Mouse (Mus musculus): ENCODE data around the gene Rab17. TPM values are rescaled to one million over a fixed set of nuclear protein-coding genes. Genes with fewer than 3 reads are reported as not detected.
A peak's percentile ranks its signal among the peaks of the same experiment; 100 is the strongest.

The Rab17 gene
- polyA plus RNA-seq, 1 experiment from 2014 or later = not detected

DNA sequence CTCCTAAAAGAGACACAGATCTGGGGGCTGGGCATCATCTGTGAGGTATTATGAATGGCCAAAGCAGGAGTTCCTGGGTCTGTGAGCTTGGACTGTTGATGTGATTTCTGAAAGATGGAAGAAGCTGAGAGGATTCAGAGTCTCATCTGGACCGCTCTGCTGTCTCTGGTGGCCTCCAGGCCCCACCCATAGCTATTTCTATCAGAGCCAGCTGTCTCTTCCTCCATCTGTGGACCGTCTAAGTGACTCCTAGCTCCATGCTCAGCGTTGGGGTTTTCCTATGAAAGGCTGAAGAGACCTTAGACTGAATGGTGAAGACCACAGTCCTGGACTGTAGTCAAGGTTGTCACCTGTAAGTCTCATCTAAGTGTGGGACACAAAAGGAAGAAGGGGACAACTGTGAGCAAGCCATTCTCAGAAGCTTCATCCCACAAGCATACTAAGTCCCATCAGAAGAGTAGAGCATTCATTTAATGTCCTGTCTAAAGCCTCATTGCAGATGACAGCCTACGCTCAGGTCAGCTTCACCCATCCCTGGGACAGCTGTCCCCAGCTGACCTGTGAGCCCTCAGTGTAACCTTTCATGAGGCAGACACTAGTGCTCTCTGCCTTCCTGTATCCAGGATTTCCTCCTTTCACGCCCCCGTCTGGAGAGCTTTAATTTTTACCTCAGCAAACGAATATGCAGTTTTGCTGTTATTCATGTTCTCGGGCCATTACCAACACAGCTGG is 34.2 kb upstream of the Rab17 start:
- Histone ChIP-seq H3K36me3 (no peaks in the 10 kb centered on the region), H3K4me3 (no peak overlapping the region), H3K9ac (no peak overlapping the region), H3K4me2 (replicated peaks) (no peak overlapping the region), H3K27me3 (replicated peaks) (no peaks in the 10 kb centered on the region), H3K9me3 (no peaks in the 10 kb centered on the region), H3K4me1 (peaks cover 17% of the 10 kb centered on the region), H3K27ac (no peak overlapping the region)
- whole genome bisulfite sequencing = 86% methylated on average over 8 of the region's 8 CpGs
- ATAC-seq (ENCODE audit: low FRiP score, low read depth) = no peak

DNA sequence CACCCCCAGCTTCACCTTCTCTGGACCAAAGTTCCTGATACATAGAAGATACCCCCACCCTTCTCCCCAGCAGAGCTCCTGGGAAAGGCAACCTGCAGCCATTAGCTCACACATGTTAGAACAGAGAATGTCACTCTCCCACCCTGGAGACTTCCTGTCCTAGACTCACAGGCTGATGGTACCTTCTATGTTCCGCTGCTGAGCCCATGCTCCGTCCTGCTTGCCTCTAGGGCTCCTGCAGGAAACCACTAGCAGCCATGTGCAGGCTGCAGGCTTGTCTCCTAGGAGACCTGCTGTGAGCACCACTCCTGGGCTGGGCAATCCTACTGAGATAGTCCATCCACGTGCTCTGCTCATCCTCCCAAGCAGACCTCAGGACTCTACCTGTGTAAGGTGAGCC is 33.2 kb upstream of the Rab17 start:
- peaks cover 22% of the 10 kb centered on the region for H3K4me1 ChIP-seq
- H3K4me2 ChIP-seq (replicated peaks) = no peak overlapping the region
- H3K36me3 ChIP-seq = no peaks in the 10 kb centered on the region
- no peak overlapping the region for H3K27ac ChIP-seq
- no peak for ATAC-seq (ENCODE audit: low FRiP score, low read depth)
- WGBS = 79% methylated on average over 3 of the region's 3 CpGs
- H3K9me3 ChIP-seq = no peaks in the 10 kb centered on the region
- no peaks in the 10 kb centered on the region for H3K27me3 ChIP-seq (replicated peaks)
- no peak overlapping the region for H3K4me3 ChIP-seq
- H3K9ac ChIP-seq = no peak overlapping the region

DNA sequence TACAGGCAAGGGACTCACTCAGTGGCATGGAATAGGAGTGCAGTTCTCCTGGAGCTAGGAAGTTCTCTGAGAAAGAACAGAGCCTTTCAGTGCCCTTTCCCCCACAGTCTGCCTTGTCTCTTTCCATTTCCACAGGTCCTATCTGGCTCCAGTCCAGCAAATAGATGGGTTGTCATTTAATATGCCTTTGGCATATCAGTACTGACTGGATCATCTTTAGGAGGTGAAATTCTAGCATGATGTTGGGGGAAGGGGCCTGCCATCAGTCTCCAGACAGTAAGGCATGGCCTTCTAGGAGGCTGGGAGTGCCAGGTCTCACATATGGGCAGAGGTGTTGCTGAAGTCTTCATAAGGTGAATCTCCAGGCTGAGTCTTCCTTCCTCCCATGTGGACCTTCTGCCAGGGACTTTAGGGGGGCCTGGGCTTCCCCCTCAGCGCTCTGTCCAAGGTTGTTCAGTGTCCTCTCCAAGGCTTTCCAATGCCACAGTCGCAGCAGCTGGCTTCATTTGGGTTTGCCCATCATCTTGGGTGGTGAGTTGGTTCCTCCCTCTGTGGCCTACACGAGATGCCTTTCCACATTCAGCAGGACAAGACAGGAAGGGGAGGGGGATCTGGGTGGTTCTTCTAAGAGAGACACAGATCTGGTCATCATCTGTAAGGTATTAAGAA is 32.5 kb upstream of the Rab17 start:
- no peak for ATAC-seq (ENCODE audit: low FRiP score, low read depth)
- Histone ChIP-seq H3K36me3 (no peaks in the 10 kb centered on the region), H3K4me3 (no peak overlapping the region), H3K4me1 (peaks cover 22% of the 10 kb centered on the region), H3K9ac (no peak overlapping the region), H3K9me3 (no peaks in the 10 kb centered on the region), H3K27ac (no peak overlapping the region), H3K27me3 (replicated peaks) (no peaks in the 10 kb centered on the region), H3K4me2 (replicated peaks) (no peak overlapping the region)
- 87% methylated on average over 3 of the region's 3 CpGs for WGBS

DNA sequence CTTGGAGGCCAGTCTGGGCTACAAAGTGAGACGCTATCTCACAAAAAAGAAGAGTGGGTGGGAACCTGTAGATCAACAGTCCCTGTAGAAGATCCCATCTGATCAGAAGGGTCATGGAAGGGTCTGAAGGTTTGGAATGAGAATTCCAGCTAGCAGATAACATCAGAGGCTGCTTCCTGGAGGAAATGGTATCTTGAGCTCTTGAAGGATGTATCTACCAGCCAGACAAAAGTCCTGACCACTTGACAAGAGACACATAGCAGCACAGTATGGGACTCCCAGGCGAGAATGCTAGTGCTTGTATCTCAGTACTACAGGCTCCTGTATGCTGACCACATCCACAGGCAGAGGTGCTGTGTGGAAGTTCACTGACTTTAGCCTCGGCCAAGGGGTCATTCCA is 31.6 kb upstream of the Rab17 start:
- ATAC-seq (ENCODE audit: low FRiP score, low read depth) = no peak
- Histone ChIP-seq H3K36me3 (no peaks in the 10 kb centered on the region), H3K27me3 (replicated peaks) (no peaks in the 10 kb centered on the region), H3K4me3 (no peak overlapping the region), H3K9ac (no peak overlapping the region), H3K27ac (no peak overlapping the region), H3K9me3 (no peaks in the 10 kb centered on the region), H3K4me2 (replicated peaks) (no peak overlapping the region), H3K4me1 (peaks cover 22% of the 10 kb centered on the region)
- 83% methylated on average over 3 of the region's 3 CpGs for WGBS

DNA sequence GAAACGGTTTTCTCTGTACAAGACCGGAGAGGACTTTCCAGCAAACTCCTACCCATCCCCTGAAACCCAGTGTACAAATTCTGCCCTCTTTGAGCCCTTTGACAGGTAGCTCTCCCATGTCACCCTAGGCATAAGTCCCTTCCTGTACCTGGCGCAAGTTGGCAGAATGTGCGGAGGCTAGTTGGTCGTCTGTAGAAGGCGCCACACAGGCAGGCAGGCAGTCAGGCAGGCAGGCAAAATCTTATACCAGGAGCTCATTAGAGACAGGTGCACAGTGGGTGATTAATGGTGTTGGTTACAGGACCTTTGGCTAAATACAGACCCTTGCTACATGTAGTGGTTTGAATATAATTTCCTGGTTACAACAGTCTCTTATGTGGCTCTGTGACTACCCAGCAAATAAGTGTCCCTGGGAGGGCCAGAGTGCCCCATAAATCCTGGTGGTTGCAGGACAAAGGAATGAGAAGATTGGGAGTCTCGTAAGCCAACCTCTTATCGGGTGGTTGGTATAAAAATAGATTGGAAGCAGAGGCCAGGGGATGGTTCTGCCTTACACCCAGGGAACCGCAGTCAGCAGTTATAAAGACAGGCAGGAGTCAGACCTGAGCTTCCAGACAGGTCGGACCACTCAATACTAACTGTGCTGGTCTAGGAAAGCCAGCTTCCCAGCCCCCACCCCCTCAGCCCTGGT is 30.6 kb upstream of the Rab17 start:
- WGBS = 68% methylated on average over 10 of the region's 10 CpGs
- H3K36me3 ChIP-seq = no peaks in the 10 kb centered on the region
- peaks cover 22% of the 10 kb centered on the region for H3K4me1 ChIP-seq
- H3K4me3 ChIP-seq = 0 out of 2 replicates have a peak overlapping the region, but pooled peaks have one; percentile 7
- H3K9ac ChIP-seq = no peak overlapping the region
- H3K27ac ChIP-seq = no peak overlapping the region
- peak overlapping the region; percentile 96 for H3K4me2 ChIP-seq (replicated peaks)
- no peak for ATAC-seq (ENCODE audit: low FRiP score, low read depth)
- no peaks in the 10 kb centered on the region for H3K27me3 ChIP-seq (replicated peaks)
- no peaks in the 10 kb centered on the region for H3K9me3 ChIP-seq

DNA sequence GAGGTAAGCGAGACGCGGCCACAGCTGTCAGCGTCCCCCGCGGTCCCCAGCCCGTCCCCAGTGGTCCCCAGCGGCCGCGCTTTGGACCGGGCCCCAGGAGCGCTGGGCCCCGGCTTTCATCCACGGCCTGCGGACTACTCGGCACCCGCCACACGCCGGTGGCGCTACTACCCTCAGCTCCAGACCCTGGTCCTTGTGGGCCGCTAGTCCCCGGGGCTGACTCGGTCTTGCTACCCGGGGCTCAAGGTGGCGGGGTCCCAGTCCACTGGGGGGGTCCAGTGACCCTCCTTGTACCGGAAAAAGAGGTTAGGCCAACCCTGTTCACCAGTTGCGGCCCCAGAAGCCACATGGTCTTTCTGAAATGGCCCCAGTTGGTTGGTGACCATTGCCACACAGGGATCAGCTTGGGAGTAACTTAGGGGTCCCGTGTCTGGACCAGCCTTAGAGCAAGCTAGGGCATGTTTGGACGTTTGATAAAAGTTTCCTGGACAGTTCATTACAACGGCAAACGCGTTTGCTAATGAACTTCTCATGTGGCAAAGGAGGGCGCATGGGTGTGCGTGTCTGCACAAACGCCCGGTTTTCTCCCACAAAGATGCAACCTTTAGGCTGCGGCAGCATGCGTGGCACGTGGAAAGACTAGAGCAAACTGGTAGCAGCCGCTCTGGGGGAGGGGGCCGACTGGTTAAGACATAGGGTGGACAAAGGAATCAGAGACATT is 29.6 kb upstream of the Rab17 start:
- Histone ChIP-seq H3K27me3 (replicated peaks) (no peaks in the 10 kb centered on the region), H3K4me3 (peak overlapping the region; percentile 70), H3K4me1 (peaks cover 22% of the 10 kb centered on the region), H3K9ac (peak overlapping the region; percentile 83), H3K36me3 (no peaks in the 10 kb centered on the region), H3K4me2 (replicated peaks) (peak overlapping the region; percentile 96), H3K27ac (no peak overlapping the region), H3K9me3 (no peaks in the 10 kb centered on the region)
- peak; percentile 65 for ATAC-seq (ENCODE audit: low FRiP score, low read depth)
- 3% methylated on average over 41 of the region's 41 CpGs for WGBS

DNA sequence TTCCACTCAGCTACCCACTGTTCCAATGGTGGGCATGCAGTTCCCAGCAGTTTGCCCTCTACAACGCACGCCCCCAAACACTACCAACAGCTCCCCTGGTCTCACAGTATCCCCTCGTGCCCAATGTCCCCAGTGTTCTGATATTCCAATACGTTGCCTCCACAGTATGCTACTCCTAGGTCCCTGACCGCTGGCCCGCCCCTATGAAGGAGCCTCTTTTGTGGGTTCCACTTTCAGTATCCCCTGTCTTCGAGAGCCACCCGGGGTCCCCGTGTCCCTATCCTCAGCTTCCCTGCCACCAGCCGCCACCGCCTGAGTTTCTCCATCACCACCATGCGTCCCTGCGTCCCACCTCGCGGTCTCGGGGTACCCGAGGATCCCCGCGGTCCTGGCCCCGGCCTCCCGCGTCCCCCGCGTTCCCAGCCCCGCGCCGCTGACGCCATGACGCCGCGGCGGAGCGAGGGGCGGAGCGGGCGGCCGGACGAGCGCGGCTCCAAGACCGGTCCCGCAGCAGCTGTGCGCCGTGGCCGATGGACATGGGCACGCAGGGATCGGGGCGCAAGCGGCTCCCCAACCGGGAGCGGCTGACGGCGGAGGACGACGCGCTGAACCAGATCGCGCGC is 28.9 kb upstream of the Rab17 start, which contains the start of gene Lrrfip1:
TSS of gene Lrrfip1 (plus strand) at position 470 of the 623 bp plus-strand sequence.
- 3% methylated on average over 59 of the region's 59 CpGs for WGBS
- Histone ChIP-seq H3K4me3 (peak within 1 kb of the TSS; percentile 70), H3K4me1 (peaks cover 22% of the 10 kb centered on the region), H3K9ac (peak within 1 kb of the TSS; percentile 83), H3K36me3 (no peaks in the 10 kb centered on the region), H3K27me3 (replicated peaks) (no peaks in the 10 kb centered on the region), H3K27ac (no peak within 1 kb of the TSS), H3K4me2 (replicated peaks) (peak within 1 kb of the TSS; percentile 96), H3K9me3 (no peaks in the 10 kb centered on the region)
- peak; percentile 77 for ATAC-seq (ENCODE audit: low FRiP score, low read depth)

DNA sequence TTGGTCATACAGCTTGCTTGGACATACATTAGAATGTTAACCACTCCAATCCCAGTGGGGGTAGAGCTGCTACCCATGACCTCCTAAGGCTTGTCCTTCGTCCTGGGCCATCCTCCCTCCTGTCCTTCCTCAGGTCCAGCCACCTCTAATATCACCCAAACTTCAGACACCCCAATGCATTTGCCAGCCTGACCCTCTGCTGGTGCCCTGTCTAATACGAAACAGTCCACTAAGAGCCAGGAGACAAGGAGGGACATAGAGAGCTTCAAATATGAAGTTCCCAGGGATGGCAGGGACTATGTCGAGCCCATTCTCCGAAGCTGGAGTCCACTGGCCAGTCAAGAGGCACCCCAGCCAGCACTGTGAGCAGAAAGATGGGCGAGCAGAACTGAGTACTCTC is 28.2 kb upstream of the Rab17 start:
- H3K27ac ChIP-seq = no peak overlapping the region
- ATAC-seq (ENCODE audit: low FRiP score, low read depth) = no peak
- H3K4me3 ChIP-seq = no peak overlapping the region
- H3K4me1 ChIP-seq = peaks cover 22% of the 10 kb centered on the region
- peak overlapping the region; percentile 96 for H3K4me2 ChIP-seq (replicated peaks)
- no peaks in the 10 kb centered on the region for H3K9me3 ChIP-seq
- no peak overlapping the region for H3K9ac ChIP-seq
- no peaks in the 10 kb centered on the region for H3K27me3 ChIP-seq (replicated peaks)
- WGBS = 92% methylated on average over 5 of the region's 5 CpGs
- no peaks in the 10 kb centered on the region for H3K36me3 ChIP-seq

DNA sequence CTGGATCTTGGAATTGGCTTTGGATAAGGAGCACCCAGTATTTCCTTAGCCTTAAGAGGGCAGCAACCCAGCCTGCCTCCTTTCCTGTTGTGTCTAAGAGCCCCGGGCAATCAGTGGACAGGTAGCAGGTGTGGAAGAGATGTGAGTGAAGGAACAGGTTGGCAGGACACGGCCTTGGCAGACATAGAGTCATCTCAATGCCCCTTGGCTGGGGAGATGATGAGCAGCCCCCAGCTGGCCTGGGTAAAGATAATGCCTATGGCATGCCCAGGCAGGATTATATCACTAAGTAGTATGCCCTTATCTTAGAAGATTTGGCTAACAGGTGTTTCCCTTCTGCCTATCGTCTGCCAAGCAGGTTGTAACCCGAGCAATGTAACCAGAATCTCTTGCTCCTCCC is 27.7 kb upstream of the Rab17 start:
- no peak overlapping the region for H3K9ac ChIP-seq

DNA sequence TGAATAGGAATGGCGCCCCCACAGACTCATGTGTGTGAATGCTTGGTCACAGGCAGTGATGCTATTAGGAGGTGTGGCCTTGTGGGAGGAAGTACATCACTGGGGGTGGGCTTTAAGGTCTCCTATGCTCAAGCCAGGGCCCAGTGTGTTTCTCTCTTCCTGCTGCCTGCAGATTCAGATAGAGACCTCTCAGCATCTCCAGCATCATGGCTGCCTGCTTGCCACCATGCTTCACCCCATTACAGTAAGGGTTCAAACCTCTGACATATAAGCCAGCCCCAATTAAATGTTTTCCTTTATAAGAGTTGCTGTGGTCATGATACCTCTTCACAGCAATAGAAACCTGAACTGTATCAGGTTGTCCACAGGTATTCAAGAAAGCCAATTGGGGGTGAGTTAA is 26.5 kb upstream of the Rab17 start:
- no peak overlapping the region for H3K4me3 ChIP-seq
- WGBS = 81% methylated on average over 1 of the region's 1 CpGs
- H3K9me3 ChIP-seq = no peaks in the 10 kb centered on the region
- H3K27me3 ChIP-seq (replicated peaks) = no peaks in the 10 kb centered on the region
- H3K27ac ChIP-seq = no peak overlapping the region
- peaks cover 22% of the 10 kb centered on the region for H3K4me1 ChIP-seq
- ATAC-seq (ENCODE audit: low FRiP score, low read depth) = no peak
- no peaks in the 10 kb centered on the region for H3K36me3 ChIP-seq
- no peak overlapping the region for H3K4me2 ChIP-seq (replicated peaks)
- H3K9ac ChIP-seq = no peak overlapping the region

More for the DNA sequence above, 27.7 kb upstream of the Rab17 start:
- WGBS = 76% methylated on average over 4 of the region's 4 CpGs
- ATAC-seq (ENCODE audit: low FRiP score, low read depth) = no peak
- Histone ChIP-seq H3K36me3 (no peaks in the 10 kb centered on the region), H3K27ac (no peak overlapping the region), H3K4me2 (replicated peaks) (no peak overlapping the region), H3K27me3 (replicated peaks) (no peaks in the 10 kb centered on the region), H3K4me1 (peaks cover 22% of the 10 kb centered on the region), H3K9me3 (no peaks in the 10 kb centered on the region), H3K4me3 (no peak overlapping the region)

DNA sequence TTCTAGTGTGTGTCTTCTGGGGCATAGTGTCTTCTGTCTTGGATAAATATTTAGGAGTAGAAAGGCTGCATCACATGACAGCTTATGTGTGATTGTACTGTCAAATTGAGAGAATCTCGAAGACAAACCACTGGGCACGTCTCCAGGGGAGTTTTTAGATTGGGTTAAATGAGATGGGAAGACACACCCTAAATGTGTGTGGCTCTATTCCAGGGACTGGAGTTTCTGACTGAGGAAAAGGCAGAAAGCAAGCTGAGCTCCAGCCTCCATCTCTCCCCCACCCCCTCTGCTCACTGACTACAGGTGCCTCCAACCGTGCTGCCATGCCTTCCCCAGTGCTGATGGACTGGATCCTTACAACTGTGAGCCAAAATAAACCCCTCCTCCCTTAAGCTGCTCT is 11.9 kb upstream of the Rab17 start:
- H3K4me3 ChIP-seq = no peak overlapping the region
- no peak overlapping the region for H3K9ac ChIP-seq
- no peaks in the 10 kb centered on the region for H3K27me3 ChIP-seq (replicated peaks)
- H3K36me3 ChIP-seq = no peaks in the 10 kb centered on the region
- no peaks in the 10 kb centered on the region for H3K9me3 ChIP-seq
- H3K27ac ChIP-seq = no peak overlapping the region
- H3K4me2 ChIP-seq (replicated peaks) = no peak overlapping the region
- H3K4me1 ChIP-seq = no peaks in the 10 kb centered on the region
- 80% methylated on average over 3 of the region's 3 CpGs for WGBS
- ATAC-seq (ENCODE audit: low FRiP score, low read depth) = no peak

Data from neural tube, embryonic 12.5 days (tissue).